ENCODE assay signal across 8 mouse cellular contexts in genomic region chr12:16568936-16569650, GRCm38 (mm10). TPM values are rescaled to one million over a fixed set of nuclear protein-coding genes. Genes with fewer than 3 reads are reported as not detected.
DNase-seq lines count a peak whose midpoint lies in the region; ATAC-seq and TF ChIP-seq lines count a peak whose summit lies in the region.

No protein-coding gene starts in this region.

- no peak for DNase-seq in heart, adult 11 months
- peak in 1 of 2 experiments; percentile 19 for DNase-seq in spleen, adult 2 months (ENCODE audit: low read depth in 1 of 2, low spot score in 2 of 2)
- no peak for DNase-seq in spleen, postnatal 10 days (ENCODE audit: low spot score in 2 of 2)
- DNase-seq in lung, postnatal 14 days, result peak; percentile 20
- DNase-seq in thymus, postnatal 4 days, result peak; percentile 45
- DNase-seq in MN1 (ENCODE audit: low spot score), result no peak
- DNase-seq in ovary, postnatal 14 days (ENCODE audit: low spot score), result no peak

- no peak overlapping the region for H3K9ac ChIP-seq in heart, embryonic 12.5 days

- 0 out of 2 replicates have a peak overlapping the region, but pooled peaks have one; percentile 33 for H3K27ac ChIP-seq in heart, embryonic 12.5 days (ENCODE audit: poor library complexity, severe bottlenecking)
- H3K27ac ChIP-seq in spleen, adult 2 months (ENCODE audit: insufficient read depth, low read length), result peak overlapping the region; percentile 51; the same call in 1 of the 2 replicates

- TF ChIP-seq CTCF in spleen, adult 2 months (IDR thresholded peaks at IDR 0.05; ENCODE audit: extremely low read depth, insufficient read depth, insufficient read length, insufficient replicate concordance), result no peak

- H3K4me1 ChIP-seq in heart, embryonic 12.5 days (replicated peaks), result peaks cover 16% of the 10 kb centered on the region
- H3K4me1 ChIP-seq in spleen, adult 2 months (ENCODE audit: control insufficient read depth, insufficient read depth, insufficient read length), result peaks cover 5% of the 10 kb centered on the region; the same call in 1 of the 2 replicates

- ATAC-seq in heart, embryonic 12.5 days (ENCODE audit: insufficient number of reproducible peaks, low FRiP score), result no peak

- no peaks in the 10 kb centered on the region for H3K27me3 ChIP-seq in heart, embryonic 12.5 days (replicated peaks)
- H3K27me3 ChIP-seq in spleen, adult 2 months (ENCODE audit: control insufficient read depth, insufficient read depth, low read length), result no peaks in the 10 kb centered on the region; the same call in 1 of the 2 replicates

- H3K9me3 ChIP-seq in heart, embryonic 12.5 days (replicated peaks), result no peaks in the 10 kb centered on the region

- H3K4me3 ChIP-seq in heart, embryonic 12.5 days, result no peak overlapping the region
- no peak overlapping the region for H3K4me3 ChIP-seq in spleen, adult 2 months (ENCODE audit: extremely low read depth, insufficient read depth, insufficient read length)

- H3K36me3 ChIP-seq in heart, embryonic 12.5 days, result peaks cover 42% of the 10 kb centered on the region
- peaks cover 3% of the 10 kb centered on the region for H3K36me3 ChIP-seq in spleen, adult 2 months (ENCODE audit: control insufficient read depth, insufficient read depth, low read length)

- WGBS in heart, embryonic 12.5 days, result 54% methylated on average over 11 of the region's 11 CpGs
- 10% methylated on average over 11 of the region's 11 CpGs for whole genome bisulfite sequencing in spleen, adult 2 months

- no peak for TF ChIP-seq POLR2A in spleen, adult 2 months (IDR thresholded peaks at IDR 0.05; ENCODE audit: low read depth, low read length)

- H3K4me2 ChIP-seq in heart, embryonic 12.5 days, result no peak overlapping the region

RNA-seq across cellular contexts. Expression of gene Lpin1, which starts 41.7 kb away (rescaled TPM):
- polyA plus RNA-seq in heart, embryonic 12.5 days (2016; fragmentation: Nextera tagmentation; extraction: Ambion mirVana), result 6.5 and 6.9 TPM in 2 replicates
- polyA plus RNA-seq in spleen, adult 2 months (2012; rRNA removed), result 10.6 and 13.3 TPM in 2 replicates

Comparison
In these comparisons a context has a peak if more than half of its experiments do, and no peak if none do; other contexts are left out.
1. DNase-seq: peak in lung, postnatal 14 days (single experiment) and thymus, postnatal 4 days (single experiment); none in heart, adult 11 months (single experiment), spleen, postnatal 10 days (0 of 2), MN1 (single experiment) and ovary, postnatal 14 days (single experiment).